Mouse (Mus musculus): ENCODE results near the gene Ebf4.

The Ebf4 gene

GRCm38 (mm10) chr2:130390993-130391625 is 96.1 kb downstream of the Ebf4 start:
- DNase-seq, result no peak

DNA sequence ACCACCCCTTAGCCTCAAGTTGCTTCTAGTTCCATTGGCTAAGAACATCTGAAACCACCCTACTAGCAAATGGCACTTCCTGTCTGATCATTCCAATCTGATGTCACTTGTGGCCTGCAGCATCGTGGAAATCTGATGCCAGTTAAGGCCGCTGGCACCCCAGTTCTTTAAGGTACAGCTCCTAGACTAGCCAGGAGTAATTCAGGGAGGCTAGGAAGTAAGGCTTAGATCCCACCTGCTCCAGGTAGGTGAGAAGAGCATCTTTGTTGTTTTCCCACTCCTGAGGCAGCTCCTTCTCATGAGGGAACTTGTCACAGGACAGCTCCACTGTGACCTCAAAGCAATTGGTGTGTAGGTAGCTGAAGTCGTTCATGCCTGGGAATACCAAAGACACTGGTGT is 97.9 kb downstream of the Ebf4 start:
- DNase-seq, result no peak

DNA sequence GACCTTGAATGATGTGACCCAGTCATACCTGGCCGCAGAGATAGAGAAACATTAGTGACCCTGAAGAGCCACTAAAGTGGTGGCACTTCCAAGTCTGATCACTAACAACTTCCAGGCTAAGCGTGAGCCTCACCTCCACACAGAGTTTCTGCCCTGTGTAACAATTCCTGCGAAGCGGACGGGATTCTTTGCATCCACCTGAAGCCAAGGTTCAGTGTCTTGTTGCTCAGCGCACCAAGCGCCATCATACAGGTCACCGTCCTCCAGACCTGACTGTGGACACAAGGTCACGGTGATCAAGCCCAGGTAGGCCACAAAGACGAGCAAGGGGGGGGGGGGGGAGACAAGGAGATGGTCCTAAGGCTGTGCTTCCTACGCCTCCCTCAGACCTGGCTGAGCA is 100.7 kb downstream of the Ebf4 start:
- DNase-seq, result no peak

- DNase-seq, result no peak
Measured at GRCm38 (mm10) chr2:130397186-130397985, 102.4 kb downstream of the Ebf4 start, which contains the start of gene Cpxm1. Gene Cpxm1 (minus strand): TSS chr2:130397574.

DNA sequence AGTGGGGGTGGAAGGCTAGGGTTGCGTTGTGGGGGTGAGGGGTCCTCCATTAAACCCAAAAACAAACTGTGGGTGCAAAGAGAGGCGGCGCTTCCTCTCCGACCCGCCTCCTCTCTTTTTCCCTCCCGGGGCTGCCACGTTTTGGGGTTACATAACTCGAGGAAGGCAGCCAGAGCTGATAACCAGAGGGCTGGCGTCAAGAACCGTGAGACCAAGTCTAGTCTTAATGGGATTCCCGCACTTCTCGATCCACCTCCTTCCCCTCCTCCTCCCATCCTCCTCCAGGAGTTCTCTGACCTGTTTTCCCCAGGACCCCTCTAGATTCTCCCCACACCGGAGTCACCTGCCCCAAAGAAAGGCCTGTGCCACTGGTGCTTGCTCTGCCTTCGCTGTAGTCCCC is 103.1 kb downstream of the Ebf4 start:
- no peak for DNase-seq

- DNase-seq, result no peak
Measured at GRCm38 (mm10) chr2:130400046-130400445, 105.1 kb downstream of the Ebf4 start.

DNA sequence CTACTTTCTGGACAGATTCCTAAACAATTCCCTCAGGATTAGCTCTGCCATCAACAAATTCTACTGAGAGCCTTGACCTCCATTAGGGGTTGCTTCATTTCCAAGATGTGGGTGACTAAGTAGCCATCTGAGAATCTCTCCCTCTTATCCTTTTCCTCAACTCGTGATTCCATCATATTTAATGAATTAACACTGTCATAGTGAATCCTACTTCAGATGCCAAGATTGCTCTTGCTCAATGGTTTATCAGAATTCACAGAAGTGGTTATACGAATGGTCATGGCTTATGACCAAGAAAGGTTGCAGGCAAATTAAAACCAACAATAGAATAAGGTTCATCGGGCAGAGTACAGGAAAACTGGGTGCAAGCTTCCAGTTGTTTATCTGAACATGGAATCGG is 106.9 kb downstream of the Ebf4 start:
- no peak for DNase-seq

DNA sequence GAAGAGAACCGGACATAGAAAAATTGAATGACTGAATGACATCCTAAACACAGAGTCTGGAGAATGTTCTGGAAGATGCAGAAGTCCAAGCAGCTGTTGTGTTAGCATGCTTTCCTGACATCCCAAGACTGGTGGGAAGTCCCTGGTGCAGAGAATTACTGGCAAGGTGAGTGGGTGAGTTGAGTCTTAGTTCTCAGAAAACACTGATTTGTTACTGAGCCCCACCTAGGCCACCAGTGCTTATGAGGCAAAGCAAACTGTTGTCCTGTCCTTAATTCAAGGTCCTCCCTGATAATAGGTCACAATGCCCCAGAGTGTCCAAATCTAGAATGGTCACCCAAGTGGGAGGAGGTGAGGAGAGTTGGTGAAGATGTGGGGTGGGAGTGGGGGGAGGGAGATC is 110.0 kb downstream of the Ebf4 start, which contains the start of the genes Gm28372 and 1700020A23Rik:
TSS of gene Gm28372 (plus strand) at position 301 of the 400 bp plus-strand sequence.
TSS of gene 1700020A23Rik (plus strand) at position 321 of the 400 bp plus-strand sequence.
- no peak for DNase-seq

DNA sequence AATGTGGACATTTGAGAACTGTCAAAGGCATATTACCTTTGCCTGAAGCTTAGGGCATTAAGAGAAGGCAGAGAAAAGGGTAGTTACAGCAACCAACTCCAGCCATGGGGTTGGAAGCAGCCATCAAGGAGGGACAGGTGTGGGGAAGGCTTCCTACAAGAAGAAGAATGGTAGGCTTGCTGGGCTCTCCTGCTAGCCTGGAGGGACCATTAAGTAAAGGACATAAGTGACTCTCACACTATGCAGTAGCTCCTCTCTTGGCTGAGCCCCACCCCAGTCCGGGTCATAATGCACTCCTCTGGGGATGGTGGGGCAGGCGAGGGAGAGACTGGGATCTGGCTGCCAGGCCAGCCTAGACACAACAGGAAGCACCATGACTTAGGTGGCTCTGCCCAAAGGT is 111.2 kb downstream of the Ebf4 start, which contains the start of gene Tmem239:
TSS of gene Tmem239 (plus strand) at position 301 of the 400 bp plus-strand sequence.
- no peak for DNase-seq

DNA sequence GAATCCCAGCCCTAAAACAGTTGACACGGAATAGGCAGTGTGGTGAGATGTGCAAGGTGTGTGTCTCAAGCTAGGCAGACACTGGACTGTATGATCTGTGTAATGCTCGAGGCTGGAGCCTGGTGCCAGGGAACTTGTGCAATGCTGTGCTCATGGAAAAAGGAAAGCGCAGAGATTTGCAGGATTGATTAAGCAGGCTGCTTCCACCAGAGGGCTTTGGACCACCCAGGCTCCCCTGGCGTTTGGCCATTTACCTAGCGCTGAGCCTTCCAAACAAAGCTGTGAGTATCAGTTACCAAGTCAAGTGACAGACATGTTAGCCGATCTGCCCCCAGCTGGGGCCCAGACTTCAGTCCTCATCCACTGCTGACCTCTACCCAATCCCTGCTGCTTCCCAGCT is 113.2 kb downstream of the Ebf4 start:
- DNase-seq, result no peak

- DNase-seq, result peak; percentile 56 to 82
Measured at GRCm38 (mm10) chr2:130411558-130412495, 116.9 kb downstream of the Ebf4 start.

DNA sequence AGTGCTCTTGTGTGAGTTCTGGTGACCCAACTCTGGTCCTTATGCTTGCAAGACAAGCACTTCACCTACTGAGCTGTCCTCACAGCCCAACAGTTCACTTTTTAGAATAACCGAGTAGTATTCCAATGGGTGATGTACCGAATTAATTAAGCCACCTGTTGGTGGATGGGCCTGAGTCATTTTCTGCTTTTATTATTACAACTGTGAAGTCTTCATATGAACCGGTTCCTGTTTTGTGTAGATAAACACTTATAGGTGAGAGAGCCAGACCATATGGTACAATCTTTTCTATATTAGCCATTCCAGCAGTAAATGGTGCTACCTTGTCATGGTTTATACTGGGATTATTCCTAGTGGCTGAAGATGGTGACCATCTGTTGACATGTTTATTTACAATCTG is 117.8 kb downstream of the Ebf4 start:
- no peak for DNase-seq

DNA sequence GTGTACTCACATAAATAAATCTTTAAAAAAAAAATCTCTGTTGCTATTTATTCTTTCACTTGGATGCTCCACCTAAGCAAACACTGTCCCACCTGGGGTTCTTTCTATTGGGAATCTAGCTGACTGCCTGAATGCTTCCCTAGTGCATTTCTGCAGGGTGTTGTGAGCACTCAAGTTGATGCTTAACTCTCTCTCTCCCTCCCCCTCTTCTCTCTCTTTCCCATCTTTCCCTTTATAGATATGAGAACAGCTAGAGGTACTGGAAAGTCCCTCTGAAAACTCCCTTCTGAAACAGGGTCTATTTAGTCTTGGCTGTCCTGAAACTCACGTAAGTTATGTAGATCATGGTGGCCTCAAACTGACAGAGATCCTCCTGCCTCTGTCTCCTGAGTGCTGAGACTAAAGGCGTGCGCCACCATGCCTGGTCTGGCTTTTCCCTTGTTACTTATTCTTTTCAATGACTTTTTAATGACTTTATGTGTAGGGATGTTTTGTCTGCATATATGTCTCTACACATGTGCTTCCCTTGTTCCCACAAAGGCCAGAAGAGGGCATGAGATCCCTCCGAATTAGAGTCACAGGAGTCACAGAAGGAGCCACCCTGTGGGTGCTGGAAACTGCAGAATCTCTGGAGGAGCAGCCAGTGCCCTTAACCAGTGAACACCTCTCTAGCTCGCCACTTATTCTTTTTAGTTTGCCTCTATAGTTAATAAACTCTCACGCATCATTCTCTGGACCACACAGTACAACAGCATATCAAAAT is 119.3 kb downstream of the Ebf4 start:
- DNase-seq, result peak in 1 of 2 experiments; percentile 8

All from kidney, adult 8-10 months (tissue).